Mouse (Mus musculus): Measurements from ENCODE around the gene Gm8947.
"Not testable (repeated sequence)": the region's sequence is repeated elsewhere in the genome, so short reads cannot be mapped to it uniquely, and the experiment has no call there.

The Gm8947 gene

DNA sequence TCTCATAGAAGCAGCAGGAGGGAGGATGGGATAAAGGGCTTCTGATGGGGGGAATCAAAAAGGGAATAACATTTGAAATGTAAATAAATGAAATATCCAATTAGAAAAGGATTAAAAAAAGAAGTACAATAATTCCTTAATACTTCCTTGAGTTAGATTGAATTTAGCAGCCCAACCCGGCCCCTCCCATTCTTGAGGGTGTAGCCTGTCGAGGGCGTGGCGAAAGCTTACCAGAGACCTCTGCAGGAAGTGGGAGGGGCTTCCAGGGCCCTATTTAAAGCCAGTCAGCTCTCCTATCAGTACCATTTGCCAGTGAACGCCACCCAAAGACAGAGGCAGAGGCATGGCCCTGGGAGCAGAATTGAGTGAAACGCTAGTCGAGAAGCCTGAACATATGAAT, at the start of gene Gm8947:
TSS of gene Gm8947 (plus strand) at position 302 of the 400 bp plus-strand sequence.
- DNase-seq (ENCODE audit: low spot score in 2 of 2): not testable (repeated sequence)

DNA sequence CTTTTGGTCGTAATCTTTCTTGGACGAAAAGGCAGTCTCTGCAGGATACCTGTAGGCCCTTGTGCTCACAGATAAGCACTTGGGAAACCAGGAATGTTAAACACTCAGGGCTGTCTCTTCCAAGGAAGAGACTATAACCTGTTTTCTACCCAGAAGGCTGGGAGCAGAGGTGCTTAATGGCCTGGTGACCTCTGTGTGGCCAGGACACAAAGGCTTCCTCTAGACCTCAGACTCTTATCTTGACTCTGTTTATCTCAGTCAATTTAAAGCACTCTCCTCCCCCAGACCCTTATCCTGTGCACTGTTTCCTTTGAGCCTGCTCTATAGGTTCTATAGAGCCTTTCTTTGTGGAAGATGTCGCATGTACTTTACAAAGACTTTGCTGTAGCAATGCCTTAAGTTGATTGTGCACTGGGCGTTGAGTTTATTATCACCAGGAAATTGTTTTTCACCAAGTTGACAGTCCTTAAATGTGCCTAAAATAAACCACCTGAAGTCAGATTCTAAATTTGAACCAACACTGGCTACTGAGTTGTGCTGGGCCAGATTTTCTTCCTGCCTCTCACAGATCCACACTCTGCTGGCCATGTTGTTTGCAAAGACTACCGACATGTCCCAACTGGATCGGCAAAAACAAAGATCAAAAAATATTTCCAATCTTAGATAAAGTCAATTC, 47.6 kb upstream of the Gm8947 start:
- DNase-seq (ENCODE audit: low spot score in 2 of 2): no peak

DNA sequence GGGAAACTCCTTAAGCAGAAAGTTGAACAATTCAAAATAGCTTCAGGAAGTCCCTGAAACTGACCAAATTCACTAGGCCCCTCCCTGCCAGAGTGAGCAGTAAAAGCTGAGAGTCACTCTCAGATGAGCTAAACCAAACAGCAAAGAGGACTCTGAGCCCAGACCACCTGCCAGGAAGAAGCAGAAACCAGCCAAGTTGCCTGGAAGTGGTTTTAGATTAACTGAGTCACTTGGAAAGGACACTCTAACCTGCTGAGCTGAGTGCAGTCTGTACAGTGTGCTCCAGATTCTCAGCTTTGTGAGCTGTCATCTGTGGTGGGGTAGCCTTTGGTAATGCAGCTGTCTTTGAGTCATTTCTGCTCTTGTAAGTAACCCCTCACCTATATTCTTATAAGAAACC, 44.4 kb upstream of the Gm8947 start:
- no peak for DNase-seq (ENCODE audit: low spot score in 2 of 2)

DNA sequence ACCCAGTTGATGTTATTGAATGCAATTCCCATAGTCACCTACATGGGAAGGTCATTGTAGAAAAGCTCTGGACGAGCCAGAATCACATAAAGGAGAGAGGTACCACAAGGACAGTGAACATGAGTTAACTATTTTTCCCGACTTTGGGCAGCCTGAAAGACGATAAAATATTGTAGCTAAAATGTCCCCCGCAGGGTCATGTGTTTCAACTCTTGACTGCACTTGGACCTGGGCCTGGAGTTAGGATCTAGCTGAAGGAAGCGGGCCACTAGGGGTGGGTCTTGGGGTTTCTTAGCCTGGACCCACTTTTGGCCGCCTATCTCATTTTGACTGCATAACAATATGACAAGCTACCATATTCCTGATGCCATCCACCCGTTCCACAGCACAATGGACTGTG, 42.0 kb upstream of the Gm8947 start:
- DNase-seq (ENCODE audit: low spot score in 2 of 2): no peak

DNA sequence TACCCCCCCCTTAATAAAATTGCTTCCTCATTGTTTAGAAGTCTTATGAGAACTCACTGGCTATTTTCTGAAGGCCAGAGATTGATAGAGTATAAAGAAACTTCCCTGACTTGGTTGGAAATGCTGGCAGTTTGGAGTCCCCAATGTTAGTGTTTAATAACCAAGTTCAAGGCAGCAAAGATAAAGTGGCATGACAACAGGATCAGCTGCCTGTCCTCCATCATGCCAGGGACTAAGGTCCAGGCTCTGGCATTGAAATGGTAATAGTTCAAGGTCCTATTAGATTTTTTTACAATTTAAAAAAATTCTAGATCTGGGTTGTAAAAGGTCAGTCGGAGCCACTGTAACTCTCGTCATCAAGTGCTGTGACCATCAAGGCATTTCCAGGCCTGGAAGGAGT, 41.1 kb upstream of the Gm8947 start:
- no peak for DNase-seq (ENCODE audit: low spot score in 2 of 2)

DNA sequence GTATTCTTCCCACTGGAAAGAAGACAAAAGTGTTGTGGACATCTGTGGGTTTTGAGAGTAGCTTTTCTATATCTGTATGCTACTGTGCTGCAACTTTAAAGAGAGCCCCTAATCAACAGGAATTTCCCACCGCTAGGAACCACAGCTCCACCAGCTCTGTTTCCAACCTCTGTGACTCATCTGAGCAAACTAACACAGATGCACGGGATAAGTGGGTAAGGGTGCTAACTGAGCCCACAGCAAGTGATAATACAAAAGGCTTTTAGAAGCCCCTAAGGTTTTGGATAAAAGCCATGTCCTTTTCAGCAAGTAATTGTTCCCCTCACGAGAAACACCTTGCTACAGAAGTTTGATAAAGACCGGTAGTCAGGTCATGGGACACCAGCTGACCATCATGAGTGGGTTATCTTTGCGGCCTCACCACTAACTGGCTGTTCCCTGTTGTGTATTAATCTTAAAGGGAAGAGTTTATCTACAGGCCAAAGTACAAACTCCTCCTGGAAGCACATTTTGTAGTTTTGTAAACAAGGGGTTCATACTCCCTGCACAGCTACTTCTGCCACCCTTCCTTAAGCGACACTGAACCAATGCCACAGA, 39.0 kb upstream of the Gm8947 start:
- DNase-seq (ENCODE audit: low spot score in 2 of 2): no peak

DNA sequence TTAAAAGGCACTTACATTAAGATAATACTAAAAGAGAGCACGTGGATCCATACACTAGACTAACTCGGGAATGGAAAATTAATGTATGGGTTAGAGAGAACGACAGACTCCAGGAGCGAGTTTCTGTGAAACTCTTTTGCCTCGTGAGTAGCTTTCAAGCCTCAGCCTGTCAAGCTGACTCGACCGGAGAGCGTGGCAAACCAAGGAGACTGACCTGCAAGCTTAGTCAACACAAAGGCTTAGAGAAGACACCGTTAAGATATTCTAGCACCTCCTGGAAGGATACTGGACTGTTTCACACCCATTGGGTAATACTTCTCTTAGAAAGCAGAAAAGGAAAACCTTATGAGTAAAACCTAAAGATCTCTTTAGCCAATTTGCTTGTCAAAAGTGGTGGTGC, 38.0 kb upstream of the Gm8947 start:
- DNase-seq (ENCODE audit: low spot score in 2 of 2): not testable (repeated sequence)

DNA sequence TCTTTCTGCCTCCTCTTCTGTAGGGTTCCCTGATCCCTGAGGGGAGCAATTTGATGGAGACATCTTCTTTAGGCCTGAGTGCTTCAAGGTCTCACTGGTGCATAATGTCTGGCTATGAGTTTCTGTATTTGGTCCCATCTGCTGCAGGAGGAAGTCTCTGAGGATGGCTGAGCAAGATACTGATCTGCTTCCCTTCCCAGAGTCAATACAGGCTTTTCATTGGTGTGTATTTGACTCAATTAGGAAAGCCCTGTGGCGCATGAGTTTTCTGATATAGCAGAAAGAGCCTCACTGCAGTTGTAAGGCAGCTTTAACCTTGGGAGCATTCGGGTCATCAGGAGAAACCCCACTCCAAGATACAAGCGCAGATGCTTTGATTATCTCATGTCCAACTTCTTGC, 36.0 kb upstream of the Gm8947 start:
- no peak for DNase-seq (ENCODE audit: low spot score in 2 of 2)

DNA sequence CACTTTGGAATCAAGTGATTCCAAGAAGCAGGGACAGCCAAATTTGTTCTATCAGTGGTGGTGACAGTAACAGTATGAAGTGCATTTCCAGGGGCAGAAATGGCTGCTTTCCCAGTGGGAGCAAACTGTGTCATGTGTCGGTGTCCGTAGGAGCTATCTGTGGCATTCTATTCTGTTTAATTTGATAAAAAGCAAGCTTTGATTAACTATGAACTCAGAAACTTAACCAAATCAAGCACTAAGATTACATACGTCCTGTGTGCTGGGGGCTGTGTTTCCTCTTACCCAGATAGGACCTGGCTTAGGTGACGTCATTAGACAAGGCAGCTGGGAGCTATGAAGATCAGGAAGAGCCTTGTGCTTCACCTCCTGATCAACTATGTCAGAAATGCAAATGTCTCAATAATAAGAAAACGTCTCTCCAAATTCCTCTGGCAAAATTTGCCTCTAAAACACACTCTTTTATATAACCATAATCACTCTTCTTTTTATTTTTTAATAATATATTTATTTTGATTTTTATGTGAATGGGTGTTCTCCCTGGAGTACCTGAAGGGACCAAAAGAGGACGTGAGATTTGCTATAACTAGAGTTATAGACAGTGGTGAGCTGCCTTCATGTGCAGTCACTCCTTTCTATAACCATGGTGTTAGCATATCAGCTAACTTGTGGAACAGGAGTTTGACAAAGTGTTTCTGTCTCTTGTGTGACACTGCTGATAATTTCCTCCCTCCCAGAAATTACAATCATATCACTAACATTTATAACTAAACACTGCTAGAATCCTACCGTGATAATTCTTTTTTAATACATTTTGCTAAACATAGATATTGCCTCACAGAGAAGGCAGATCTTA, 35.2 kb upstream of the Gm8947 start:
- no peak for DNase-seq (ENCODE audit: low spot score in 2 of 2)

DNA sequence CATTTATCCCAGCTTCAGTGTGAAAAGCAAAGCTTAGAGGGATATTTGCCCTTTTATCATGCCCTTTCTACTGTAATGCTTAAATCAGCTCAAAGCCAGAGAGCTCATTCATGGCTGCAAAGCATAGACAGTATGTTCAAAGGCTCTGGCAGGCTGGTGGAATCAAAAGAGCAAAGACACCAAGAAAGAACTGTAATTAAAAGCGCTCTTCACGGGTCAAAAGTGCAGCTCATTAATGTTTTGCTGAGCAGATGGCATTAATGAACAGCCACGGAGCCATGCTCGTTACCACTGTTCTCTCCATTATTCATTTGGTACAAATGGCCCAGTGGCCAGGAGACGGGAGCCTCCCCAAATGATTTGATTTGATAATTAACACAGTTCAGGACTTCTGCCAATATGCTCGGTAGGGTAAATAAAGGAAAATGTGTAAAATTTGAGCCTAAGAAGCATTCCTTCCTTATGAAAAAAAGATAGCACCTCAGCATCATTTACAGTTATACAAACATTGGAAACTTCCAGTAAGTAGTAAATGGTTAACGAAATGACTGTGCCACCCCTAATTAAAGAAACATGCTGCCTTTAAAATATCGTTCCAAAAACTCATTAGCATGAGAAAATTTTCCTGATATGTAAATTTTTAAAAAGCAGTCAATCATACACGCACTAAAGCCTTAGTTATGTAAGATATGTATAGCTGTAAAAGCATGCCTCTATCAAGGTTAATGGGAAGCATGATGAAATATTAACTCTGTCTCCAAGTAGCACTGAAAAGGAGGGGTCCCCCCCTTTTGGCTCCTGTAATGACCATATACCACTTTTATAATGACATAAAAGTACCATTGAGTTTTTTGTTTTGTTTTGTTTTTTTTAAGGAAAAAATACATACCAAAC, 34.0 kb upstream of the Gm8947 start:
- no peak for DNase-seq (ENCODE audit: low spot score in 2 of 2)

DNA sequence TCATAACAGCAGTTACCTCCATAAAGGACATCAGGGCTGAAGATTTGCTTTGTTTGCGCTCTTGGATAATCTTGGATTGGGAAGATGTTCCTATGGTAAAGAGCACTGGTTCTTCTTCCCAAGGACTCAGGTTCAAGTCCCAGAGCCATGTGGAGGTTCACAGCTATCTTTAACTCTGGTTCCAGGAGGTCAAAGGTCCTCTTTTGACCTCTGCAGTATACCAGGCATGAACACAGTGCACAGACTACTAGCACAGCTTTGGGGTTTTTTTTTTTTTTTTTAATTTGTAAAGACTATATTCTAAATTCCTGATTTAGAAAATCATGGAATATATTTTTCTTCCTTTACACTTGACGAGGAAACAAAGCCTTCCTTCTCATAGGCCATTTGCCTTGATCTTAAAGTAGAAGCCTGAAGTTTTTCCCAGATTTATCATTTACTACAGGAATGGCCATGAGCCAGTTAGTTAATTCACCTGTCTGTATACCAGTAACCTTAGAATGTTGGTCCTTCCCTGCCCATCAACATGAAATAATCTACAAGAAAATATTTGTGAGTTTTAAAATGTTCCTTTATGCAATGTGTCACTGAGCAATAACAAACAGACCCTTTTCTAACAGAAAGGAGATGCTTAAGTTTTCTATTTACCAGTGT, 33.2 kb upstream of the Gm8947 start:
- no peak for DNase-seq (ENCODE audit: low spot score in 2 of 2)

DNA sequence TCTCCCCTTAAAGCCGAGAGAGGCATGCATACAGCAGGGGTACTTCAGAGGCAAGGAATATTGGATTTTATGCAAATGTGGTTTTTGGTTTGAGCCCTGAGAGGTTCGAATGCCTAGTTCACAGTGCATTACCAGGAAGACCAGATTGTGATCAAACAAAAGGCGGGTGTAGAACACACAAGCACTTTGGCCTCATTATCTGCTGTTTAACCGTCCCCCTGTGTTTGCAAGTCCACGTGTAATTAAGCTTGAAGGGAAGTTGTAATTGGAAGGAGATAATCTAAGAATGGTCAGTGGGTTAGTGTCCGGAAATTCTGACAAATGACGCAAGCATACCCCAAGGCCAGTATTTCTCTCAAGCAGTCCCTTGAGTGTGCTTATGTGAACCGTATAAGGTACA, 26.1 kb upstream of the Gm8947 start:
- no peak for DNase-seq (ENCODE audit: low spot score in 2 of 2)

DNA sequence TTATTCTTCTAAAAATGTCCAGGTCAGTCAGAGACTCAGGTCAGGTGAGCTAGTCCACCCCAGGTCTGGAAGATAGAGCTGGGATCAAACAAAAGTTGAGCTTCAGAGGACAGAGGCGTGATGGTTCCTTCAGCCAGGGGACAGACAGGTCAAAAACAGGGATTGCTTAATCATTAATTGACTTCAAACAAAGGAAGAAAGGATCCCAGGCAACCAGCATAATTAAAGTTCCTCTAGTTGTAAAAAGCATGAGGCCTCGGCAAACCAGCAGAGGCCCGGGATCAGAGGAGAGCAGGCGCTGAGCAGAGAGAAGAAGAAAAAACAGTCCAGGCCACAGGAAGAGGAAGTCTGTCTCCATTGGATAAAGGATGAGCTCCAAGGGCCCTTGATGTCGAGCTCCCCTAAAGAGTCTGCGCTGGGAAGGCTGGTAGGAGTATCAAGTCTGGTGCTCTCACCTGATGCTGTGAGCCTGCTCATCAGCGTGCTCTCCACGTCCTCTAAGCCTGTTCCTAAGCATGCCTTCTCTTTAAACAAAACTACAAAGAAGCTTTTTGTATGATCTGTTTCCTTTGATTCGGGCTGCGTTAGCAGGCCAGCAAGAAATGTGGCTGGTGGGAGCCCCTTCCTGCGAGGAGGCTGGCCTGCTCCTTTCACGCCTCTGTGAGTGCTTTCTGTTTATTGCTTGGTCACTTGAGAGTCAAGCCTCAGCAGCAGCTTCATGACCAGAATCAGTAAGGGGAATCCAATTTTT, 24.7 kb upstream of the Gm8947 start:
- no peak for DNase-seq (ENCODE audit: low spot score in 2 of 2)

DNA sequence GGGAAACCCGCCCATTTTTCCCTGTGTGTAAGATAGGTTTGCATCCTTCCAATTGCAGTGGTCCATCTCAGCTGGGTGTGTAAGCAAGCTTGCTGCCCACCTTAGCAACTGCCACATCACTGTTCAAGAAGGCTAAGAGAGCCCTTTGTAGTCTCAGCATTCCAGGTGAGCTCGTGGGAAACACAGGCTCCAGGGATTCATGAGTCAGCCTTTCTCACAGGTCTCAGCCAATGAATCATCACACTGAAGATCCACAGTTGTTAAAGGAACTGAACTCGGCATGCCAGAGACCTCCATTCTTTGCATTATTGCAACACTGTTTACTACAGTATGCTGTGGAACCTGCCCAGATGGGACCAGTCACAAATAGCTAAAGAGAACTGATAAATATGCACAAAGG, 23.5 kb upstream of the Gm8947 start:
- no peak for DNase-seq (ENCODE audit: low spot score in 2 of 2)

DNA sequence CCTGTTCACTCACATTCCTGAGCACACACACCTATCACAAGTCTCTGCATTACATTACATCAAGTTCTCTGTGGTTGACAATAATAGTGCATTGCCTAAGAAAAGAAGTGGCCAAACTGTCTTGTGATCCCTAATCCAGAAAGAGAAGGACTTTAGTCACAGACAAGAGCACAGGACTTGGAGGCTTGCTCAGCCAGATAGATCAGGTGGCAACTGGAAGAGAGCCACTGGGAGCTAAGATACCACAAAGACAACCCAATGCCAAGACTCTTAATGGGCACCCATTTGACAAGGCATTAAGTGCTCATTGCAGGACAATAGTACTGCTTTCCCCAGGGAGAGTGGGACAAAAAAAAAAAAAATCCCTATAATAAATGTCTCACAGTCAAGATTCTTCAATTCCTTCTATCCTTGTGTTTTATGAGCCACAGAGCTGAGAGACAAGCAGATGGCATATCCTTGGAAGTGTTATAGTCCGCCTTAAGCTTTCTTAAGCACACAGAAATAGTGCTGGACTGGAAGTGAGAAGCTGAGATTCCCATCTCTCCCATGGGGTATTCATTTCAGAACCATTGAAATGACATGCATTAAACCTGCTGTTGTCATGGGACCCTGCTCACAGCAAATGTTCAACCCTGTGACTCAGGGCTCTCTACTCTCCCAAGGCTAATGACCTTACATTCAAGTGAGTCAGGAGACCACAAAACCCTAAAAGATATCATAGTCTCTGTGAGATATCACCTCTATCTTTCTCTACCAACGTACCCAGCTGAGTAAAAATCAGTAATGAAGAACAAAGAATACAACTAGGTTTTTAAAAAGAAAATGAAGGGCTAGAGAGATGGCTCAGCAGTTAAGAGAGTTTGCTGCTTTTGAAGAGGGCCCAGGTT, 20.4 kb upstream of the Gm8947 start:
- no peak for DNase-seq (ENCODE audit: low spot score in 2 of 2)

DNA sequence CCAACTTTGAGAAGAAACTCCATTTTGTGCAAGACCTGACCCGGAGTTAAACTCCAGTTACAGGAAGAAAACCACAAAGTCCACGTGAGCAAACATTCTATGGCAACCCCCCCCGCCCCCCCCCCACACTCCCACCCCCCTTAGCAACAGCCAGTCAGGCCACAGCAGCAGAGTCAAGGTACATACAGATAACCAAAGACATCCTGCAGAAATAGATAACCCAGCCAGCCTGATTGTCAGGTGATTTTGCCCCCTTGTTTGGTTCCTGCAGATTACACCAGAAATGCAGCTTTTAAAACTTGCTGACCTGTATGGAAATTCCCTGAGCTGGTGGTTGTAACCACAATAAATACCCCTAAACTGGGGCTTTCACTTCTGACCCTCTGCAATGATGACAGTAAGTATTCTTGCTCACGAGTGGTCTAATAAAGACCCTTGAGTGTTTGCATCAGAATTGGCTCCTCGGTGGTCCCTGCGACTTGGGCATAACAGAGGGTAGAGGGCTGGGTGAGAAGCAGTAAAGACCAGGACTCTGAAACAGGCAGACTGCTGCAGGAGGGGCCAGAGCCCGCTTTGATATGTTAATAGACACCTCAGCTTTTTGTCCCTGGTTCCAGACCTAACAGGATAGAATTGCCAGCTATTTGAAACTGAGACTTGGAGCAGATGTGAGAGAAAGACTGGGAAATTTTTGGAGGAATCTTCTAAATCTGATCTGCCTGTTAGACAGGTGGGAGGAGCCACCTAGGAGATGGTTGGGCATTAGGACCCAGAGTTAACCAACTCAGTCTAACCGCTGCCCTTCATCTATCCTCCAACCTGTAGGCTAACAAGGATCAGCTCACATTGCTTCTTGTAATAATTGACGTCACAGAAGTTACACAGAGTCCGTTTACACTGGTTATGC, 14.9 kb upstream of the Gm8947 start:
- DNase-seq (ENCODE audit: low spot score in 2 of 2): peak; percentile 57 to 58

DNA sequence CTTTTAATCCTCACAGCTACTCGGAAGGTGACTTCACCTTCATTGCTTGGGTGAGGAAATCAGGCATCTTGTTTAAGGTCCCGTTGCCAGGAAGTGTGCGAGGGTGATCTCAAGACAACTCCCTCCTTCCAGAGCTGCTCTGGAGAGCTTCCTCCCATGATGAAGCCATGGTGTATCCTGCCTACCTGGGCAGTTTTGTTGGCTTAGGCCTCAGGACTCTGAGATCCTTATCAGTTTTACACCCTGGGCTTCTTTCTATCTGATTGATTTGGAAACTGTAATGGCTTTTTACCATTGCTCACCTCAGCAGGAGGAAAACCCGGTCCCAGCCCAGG, 14.3 kb upstream of the Gm8947 start:
- DNase-seq (ENCODE audit: low spot score in 2 of 2): peak in 1 of 2 experiments; percentile 62

DNA sequence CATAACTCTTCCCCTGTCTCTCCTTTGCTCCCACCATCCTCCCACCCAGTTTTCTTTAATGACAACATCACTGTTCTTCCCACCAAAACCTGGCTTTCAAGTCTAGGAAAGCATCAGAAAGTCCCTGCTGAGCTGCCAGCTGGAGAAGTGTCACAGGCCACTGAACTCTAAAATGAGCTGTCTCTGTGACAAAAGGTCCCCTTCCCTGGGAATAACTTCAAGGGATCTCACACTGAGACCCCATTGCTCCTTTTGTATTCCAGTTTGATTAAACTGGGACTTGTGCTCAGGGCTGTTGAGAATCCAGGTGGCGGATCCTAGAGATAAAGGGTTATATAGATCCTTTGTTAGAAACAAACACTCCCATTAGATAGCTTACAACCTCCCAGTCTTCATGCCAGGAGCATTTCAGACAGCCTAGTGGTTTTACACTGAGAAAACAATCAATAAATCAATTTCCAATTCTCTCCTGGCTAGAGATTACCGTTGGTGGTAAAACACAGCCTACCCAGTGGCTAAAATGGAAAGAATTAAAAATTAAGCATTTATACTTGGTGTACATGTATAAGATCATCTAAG, 13.6 kb upstream of the Gm8947 start:
- no peak for DNase-seq (ENCODE audit: low spot score in 2 of 2)

Measured in natural killer cell, adult 2 months (primary cell).